Mouse (Mus musculus) frontal cortex, postnatal 10 days (tissue): ENCODE results near the gene Hrasls5.

Experiments
- DNase-seq, 2 experiments: peaks; one replicate each; pipeline ENCODE4 v3.0.0; 2022; ENCODE audit warnings: low spot score in 2 of 2, mixed read lengths in 1 of 2

Hrasls5 gene

GRCm38 (mm10) chr19:7611942-7612757 lies at the start of gene Hrasls5:
Hrasls5 (plus strand) TSS chr19:7612541.
- DNase-seq = peak in 1 of 2 experiments; percentile 50

GRCm38 (mm10) chr19:7562601-7563129 lies 49.7 kb upstream of the Hrasls5 start:
- no peak for DNase-seq

- DNase-seq = no peak
Measured at GRCm38 (mm10) chr19:7563676-7564075, 48.7 kb upstream of the Hrasls5 start.

GRCm38 (mm10) chr19:7564457-7564856 lies 47.9 kb upstream of the Hrasls5 start:
- DNase-seq = no peak

GRCm38 (mm10) chr19:7566826-7567225 lies 45.5 kb upstream of the Hrasls5 start:
- no peak for DNase-seq

GRCm38 (mm10) chr19:7568364-7568763 lies 44.0 kb upstream of the Hrasls5 start:
- DNase-seq = no peak

- no peak for DNase-seq
Measured at GRCm38 (mm10) chr19:7569650-7570049, 42.7 kb upstream of the Hrasls5 start.

- no peak for DNase-seq
Measured at GRCm38 (mm10) chr19:7576180-7576579, 36.2 kb upstream of the Hrasls5 start.

- DNase-seq = no peak
Measured at GRCm38 (mm10) chr19:7577710-7578109, 34.6 kb upstream of the Hrasls5 start.

GRCm38 (mm10) chr19:7581042-7581441 lies 31.3 kb upstream of the Hrasls5 start:
- DNase-seq = no peak

- DNase-seq = no peak
Measured at GRCm38 (mm10) chr19:7583101-7583500, 29.2 kb upstream of the Hrasls5 start.

GRCm38 (mm10) chr19:7583599-7583998 lies 28.7 kb upstream of the Hrasls5 start:
- no peak for DNase-seq

GRCm38 (mm10) chr19:7585279-7585678 lies 27.1 kb upstream of the Hrasls5 start:
- DNase-seq = no peak

GRCm38 (mm10) chr19:7585764-7586163 lies 26.6 kb upstream of the Hrasls5 start:
- no peak for DNase-seq

- DNase-seq = no peak
Measured at GRCm38 (mm10) chr19:7590795-7591194, 21.5 kb upstream of the Hrasls5 start.

- DNase-seq = no peak
Measured at GRCm38 (mm10) chr19:7592018-7592417, 20.3 kb upstream of the Hrasls5 start.

- peak in 1 of 2 experiments; percentile 36 for DNase-seq
Measured at GRCm38 (mm10) chr19:7595534-7595933, 16.8 kb upstream of the Hrasls5 start.

GRCm38 (mm10) chr19:7598481-7598880 lies 13.9 kb upstream of the Hrasls5 start:
- no peak for DNase-seq

- no peak for DNase-seq
Measured at GRCm38 (mm10) chr19:7601551-7601950, 10.8 kb upstream of the Hrasls5 start.

GRCm38 (mm10) chr19:7604107-7604506 lies 8.2 kb upstream of the Hrasls5 start:
- DNase-seq = no peak

GRCm38 (mm10) chr19:7605013-7605412 lies 7.3 kb upstream of the Hrasls5 start:
- DNase-seq = no peak

- peak; percentile 69 to 72 for DNase-seq
Measured at GRCm38 (mm10) chr19:7605930-7606783, 6.2 kb upstream of the Hrasls5 start.
